Mouse (Mus musculus) heart, adult 2 months (tissue): ENCODE measurements around the gene Gm20388.

Source experiments
- CTCF ChIP-seq: fragments of 200-600 bp; IDR thresholded peaks from 2 replicates; pipeline ENCODE4 v1.8.1; 2022; ENCODE audit warnings: antibody characterized with exemption, mild to moderate bottlenecking, moderate library complexity
- EP300 ChIP-seq: fragments of 200-500 bp; IDR thresholded peaks from 2 replicates; pipeline ENCODE4 v1.6.1; 2011; ENCODE audit warnings: low read depth, low read length, control low read depth; ENCODE audit not compliant: insufficient read depth
- POLR2A ChIP-seq: fragments of 200-500 bp; IDR thresholded peaks from 2 replicates; pipeline ENCODE4 v1.6.1; 2011; ENCODE audit warnings: mild to moderate bottlenecking, low read depth, low read length, control low read depth; ENCODE audit not compliant: insufficient read depth

GRCm38 (mm10) chr8:122667854-122668253 is 2757.2 kb downstream of the Gm20388 start:
- no peak for TF ChIP-seq CTCF
- no peak for TF ChIP-seq POLR2A
- no peak for TF ChIP-seq EP300
